Mouse (Mus musculus) CH12.LX (cell line): Measurements from ENCODE around the gene Il1b. TPM values are rescaled to one million over a fixed set of nuclear protein-coding genes. Genes with fewer than 3 reads are reported as not detected.
A peak's percentile ranks its signal among the peaks of the same experiment; 100 is the strongest.

Experiments
- DNase-seq: peaks from one replicate; pipeline ENCODE4 v3.0.0-alpha.2; 2013; ENCODE audit errors: extremely low read depth
- H3K27ac ChIP-seq: 2 replicates; pipeline ENCODE4 v1.5.1; 2012; ENCODE audit warnings: low read depth, mild to moderate bottlenecking, control low read depth, moderate library complexity; ENCODE audit not compliant: insufficient read depth
- H3K27me3 ChIP-seq: replicated peaks from 2 replicates; pipeline ENCODE3; 2012; ENCODE audit warnings: inconsistent platforms
- H3K36me3 ChIP-seq, 2 experiments: replicated peaks in 1 of 2; 2 replicates each; pipeline versions ENCODE3 to v1.6.1; 2012; ENCODE audit warnings: inconsistent platforms in 1 of 2, low read length in 1 of 2, mild to moderate bottlenecking in 1 of 2, mixed read lengths in 1 of 2, moderate library complexity in 1 of 2; ENCODE audit not compliant: control insufficient read depth in 1 of 2, insufficient read depth in 1 of 2
- H3K4me1 ChIP-seq, 2 experiments: 2 replicates each; pipeline ENCODE4 v1.6.1; 2012; ENCODE audit warnings: inconsistent platforms in 1 of 2, moderate library complexity in 1 of 2; ENCODE audit not compliant: insufficient read depth in 2 of 2, control insufficient read depth in 1 of 2
- H3K4me2 ChIP-seq: 2 replicates; pipeline ENCODE4 v1.6.1; 2012; ENCODE audit warnings: low read depth, mild to moderate bottlenecking, control low read depth; ENCODE audit not compliant: poor library complexity, insufficient read depth, severe bottlenecking
- H3K4me3 ChIP-seq, 3 experiments: fragments of 150-350 bp in 1 of 3; sonication (generic) in 1 of 3; replicated peaks in 1 of 3; 2 replicates each; pipeline versions ENCODE3 to v1.5.1; 2011 to 2012; ENCODE audit warnings: low read depth in 2 of 3, low read length in 2 of 3, mild to moderate bottlenecking in 2 of 3, moderate library complexity in 2 of 3, control low read depth in 1 of 3, improper control_type of control experiment in 1 of 3, inconsistent platforms in 1 of 3, mixed read lengths in 1 of 3; ENCODE audit not compliant: poor library complexity in 1 of 3
- H3K79me2 ChIP-seq: replicated peaks from 2 replicates; pipeline ENCODE4 v1.6.1; 2012; ENCODE audit warnings: mild to moderate bottlenecking, moderate library complexity; ENCODE audit not compliant: control insufficient read depth, poor library complexity, insufficient read depth, severe bottlenecking; ENCODE audit errors: extremely low read depth
- H3K9ac ChIP-seq: 2 replicates; pipeline ENCODE4 v1.6.1; 2012; ENCODE audit warnings: low read depth, mild to moderate bottlenecking, control low read depth, moderate library complexity; ENCODE audit not compliant: insufficient read depth
- H3K9me3 ChIP-seq: replicated peaks from 2 replicates; pipeline ENCODE3; 2012; ENCODE audit warnings: low read length, inconsistent platforms, mixed read lengths
- BHLHE40 ChIP-seq: IDR thresholded peaks from 2 replicates; pipeline ENCODE4 v1.6.1; 2011; ENCODE audit warnings: mild to moderate bottlenecking, low read depth, low read length, improper control_type of control experiment
- CHD1 ChIP-seq: IDR thresholded peaks from 2 replicates; pipeline ENCODE4 v1.6.1; 2012; ENCODE audit warnings: low read depth, low read length, improper control_type of control experiment, inconsistent platforms
- CHD2 ChIP-seq: IDR thresholded peaks from 2 replicates; pipeline ENCODE4 v1.6.1; 2011; ENCODE audit warnings: low read length, improper control_type of control experiment
- CTCF ChIP-seq, 2 experiments: IDR thresholded peaks in 1 of 2; conservative IDR thresholded peaks in 1 of 2; 2 replicates each; pipeline ENCODE4 v1.5.1; 2011 to 2012; ENCODE audit warnings: low read depth in 2 of 2, low read length in 2 of 2, improper control_type of control experiment in 1 of 2, inconsistent platforms in 1 of 2, mild to moderate bottlenecking in 1 of 2, moderate library complexity in 1 of 2
- E2F4 ChIP-seq: IDR thresholded peaks from 2 replicates; pipeline ENCODE4 v1.6.1; 2011; ENCODE audit warnings: low read depth, low read length, improper control_type of control experiment; ENCODE audit not compliant: insufficient replicate concordance
- ELF1 ChIP-seq: IDR thresholded peaks from 2 replicates; pipeline ENCODE4 v1.6.1; 2014; ENCODE audit warnings: low read depth, mild to moderate bottlenecking, inconsistent platforms, low read length, improper control_type of control experiment
- EP300 ChIP-seq: IDR thresholded peaks from 2 replicates; pipeline ENCODE4 v1.6.1; 2011; ENCODE audit warnings: low read length, improper control_type of control experiment
- ETS1 ChIP-seq: conservative IDR thresholded peaks from 2 replicates; pipeline ENCODE4 v1.6.1; 2012; ENCODE audit warnings: low read depth, mild to moderate bottlenecking, inconsistent platforms, low read length, improper control_type of control experiment, moderate library complexity
- GABPA ChIP-seq: IDR thresholded peaks from 2 replicates; pipeline ENCODE4 v1.6.1; 2012; ENCODE audit warnings: low read depth, low read length, improper control_type of control experiment, inconsistent platforms; ENCODE audit not compliant: insufficient replicate concordance
- IRF4 ChIP-seq: IDR thresholded peaks from 2 replicates; pipeline ENCODE4 v1.6.1; 2014; ENCODE audit warnings: low read depth, mild to moderate bottlenecking, inconsistent platforms, low read length, improper control_type of control experiment
- JUN ChIP-seq: IDR thresholded peaks from 2 replicates; pipeline ENCODE4 v1.6.1; 2011; ENCODE audit warnings: low read depth, mild to moderate bottlenecking, low read length, improper control_type of control experiment, moderate library complexity; ENCODE audit not compliant: insufficient read depth
- JUND ChIP-seq: conservative IDR thresholded peaks from 2 replicates; pipeline ENCODE4 v1.6.1; 2011; ENCODE audit warnings: low read depth, low read length, improper control_type of control experiment
- KAT2A ChIP-seq: IDR thresholded peaks from 2 replicates; pipeline ENCODE4 v1.6.1; 2012; ENCODE audit warnings: low read length, improper control_type of control experiment, inconsistent platforms; ENCODE audit not compliant: insufficient replicate concordance
- MAFK ChIP-seq: IDR thresholded peaks from 2 replicates; pipeline ENCODE4 v1.6.1; 2011; ENCODE audit warnings: low read length, improper control_type of control experiment; ENCODE audit not compliant: insufficient replicate concordance
- MAX ChIP-seq: IDR thresholded peaks from 2 replicates; pipeline ENCODE4 v1.6.1; 2011; ENCODE audit warnings: low read length, improper control_type of control experiment
- MAZ ChIP-seq: IDR thresholded peaks from 2 replicates; pipeline ENCODE4 v1.6.1; 2012; ENCODE audit warnings: low read depth, mild to moderate bottlenecking, inconsistent platforms, low read length, improper control_type of control experiment, moderate library complexity
- MEF2A ChIP-seq: IDR thresholded peaks from 2 replicates; pipeline ENCODE4 v1.6.1; 2014; ENCODE audit warnings: low read depth, mild to moderate bottlenecking, inconsistent platforms, low read length, improper control_type of control experiment, borderline replicate concordance
- MXI1 ChIP-seq: IDR thresholded peaks from 2 replicates; pipeline ENCODE4 v1.6.1; 2011; ENCODE audit warnings: mild to moderate bottlenecking, low read depth, low read length, improper control_type of control experiment
- MYC ChIP-seq: IDR thresholded peaks from 2 replicates; pipeline ENCODE4 v1.6.1; 2011; ENCODE audit warnings: low read depth, mild to moderate bottlenecking, improper control_type of control experiment, low read length
- NELFE ChIP-seq: IDR thresholded peaks from 2 replicates; pipeline ENCODE4 v1.6.1; 2011; ENCODE audit warnings: low read depth, low read length, improper control_type of control experiment
- NRF1 ChIP-seq: IDR thresholded peaks from 2 replicates; pipeline ENCODE4 v1.6.1; 2014; ENCODE audit warnings: low read depth, mild to moderate bottlenecking, inconsistent platforms, low read length, improper control_type of control experiment, moderate library complexity
- PAX5 ChIP-seq: IDR thresholded peaks from 2 replicates; pipeline ENCODE4 v1.6.1; 2012; ENCODE audit warnings: low read length, inconsistent platforms, mixed read lengths
- POLR2A ChIP-seq: IDR thresholded peaks from 2 replicates; pipeline ENCODE4 v1.6.1; 2011; ENCODE audit warnings: low read depth, mild to moderate bottlenecking, improper control_type of control experiment, low read length
- POLR2AphosphoS2 ChIP-seq: IDR thresholded peaks from 2 replicates; pipeline ENCODE4 v1.6.1; 2011; ENCODE audit warnings: low read depth, low read length, improper control_type of control experiment
- RAD21 ChIP-seq: IDR thresholded peaks from 2 replicates; pipeline ENCODE4 v1.6.1; 2011; ENCODE audit warnings: low read depth, mild to moderate bottlenecking, low read length, improper control_type of control experiment, moderate library complexity
- RCOR1 ChIP-seq: conservative IDR thresholded peaks from 2 replicates; pipeline ENCODE4 v1.6.1; 2012; ENCODE audit warnings: low read depth, mild to moderate bottlenecking, inconsistent platforms, low read length, improper control_type of control experiment
- SIN3A ChIP-seq: IDR thresholded peaks from 2 replicates; pipeline ENCODE4 v1.6.1; 2012; ENCODE audit warnings: low read length, improper control_type of control experiment, inconsistent platforms
- SMC3 ChIP-seq: IDR thresholded peaks from 2 replicates; pipeline ENCODE4 v1.6.1; 2011; ENCODE audit warnings: low read depth, low read length, improper control_type of control experiment
- TBP ChIP-seq: conservative IDR thresholded peaks from 2 replicates; pipeline ENCODE4 v1.6.1; 2011; ENCODE audit warnings: low read depth, low read length, improper control_type of control experiment
- TCF12 ChIP-seq: IDR thresholded peaks from 2 replicates; pipeline ENCODE4 v1.6.1; 2014; ENCODE audit warnings: low read depth, mild to moderate bottlenecking, inconsistent platforms, low read length, improper control_type of control experiment
- UBTF ChIP-seq: IDR thresholded peaks from 2 replicates; pipeline ENCODE4 v1.6.1; 2012; ENCODE audit warnings: low read depth, mild to moderate bottlenecking, inconsistent platforms, low read length, improper control_type of control experiment, moderate library complexity
- USF1 ChIP-seq: IDR thresholded peaks from 2 replicates; pipeline ENCODE4 v1.6.1; 2014; ENCODE audit warnings: low read depth, mild to moderate bottlenecking, inconsistent platforms, low read length, improper control_type of control experiment
- USF2 ChIP-seq: conservative IDR thresholded peaks from 2 replicates; pipeline ENCODE4 v1.6.1; 2011; ENCODE audit warnings: low read depth, low read length, improper control_type of control experiment
- ZC3H11A ChIP-seq: IDR thresholded peaks from 2 replicates; pipeline ENCODE4 v1.6.1; 2012; ENCODE audit warnings: low read depth, mild to moderate bottlenecking, inconsistent platforms, low read length, improper control_type of control experiment
- ZKSCAN1 ChIP-seq: IDR thresholded peaks from 2 replicates; pipeline ENCODE4 v1.6.1; 2012; ENCODE audit warnings: low read depth, inconsistent platforms, low read length, improper control_type of control experiment, borderline replicate concordance
- ZMIZ1 ChIP-seq: IDR thresholded peaks from 2 replicates; pipeline ENCODE4 v1.6.1; 2012; ENCODE audit warnings: low read depth, mild to moderate bottlenecking, inconsistent platforms, low read length, improper control_type of control experiment
- ZNF384 ChIP-seq: IDR thresholded peaks from 2 replicates; pipeline ENCODE4 v1.6.1; 2012; ENCODE audit warnings: low read depth, low read length, improper control_type of control experiment, inconsistent platforms
- dilution Hi-C: fragments of 300-500 bp; cut with MboI; formaldehyde crosslinking; loops from 2 replicates; pipeline ENCODE4 v1.14.3; 2020; ENCODE audit warnings: low sequenced_read_pairs; ENCODE audit not compliant: extremely low pct_unique_long_range_greater_than_20kb, extremely low pct_ligation_motif_present
- in situ Hi-C: fragments of 300-500 bp; cut with MboI; formaldehyde crosslinking; loops from 3 replicates; pipeline ENCODE4 v1.14.3; 2019; ENCODE audit warnings: low sequenced_read_pairs, low pct_ligation_motif_present, low pct_unique_long_range_greater_than_20kb, mixed read lengths
- polyA plus RNA-seq: library from polyadenylated mRNA; unstranded; fragments of >175 nt; gene quantifications from 2 replicates; pipeline ENCODE4 v1.2.1, GENCODE M21; 2012; ENCODE audit warnings: low read depth; ENCODE audit not compliant: insufficient read length
- total RNA-seq, 2 experiments: library from RNA; depleted of rRNA; stranded (reverse); fragments of 300-350 nt in 1 of 2; fragments of >200 nt in 1 of 2; gene quantifications; 2 replicates each; pipeline ENCODE4 v1.2.3; 2012 to 2014

Gene Il1b
- total and polyA plus RNA-seq, 3 experiments: 0.23 to 0.44 TPM; not detected in 1

GRCm38 (mm10) chr2:129413488-129413887 is 42.5 kb upstream of the Il1b start:
- Histone ChIP-seq H3K4me3 (no peak overlapping the region), H3K79me2 (no peaks in the 10 kb centered on the region), H3K9me3 (no peaks in the 10 kb centered on the region), H3K36me3 (no peaks in the 10 kb centered on the region), H3K27ac (no peak overlapping the region), H3K4me2 (no peak overlapping the region), H3K27me3 (no peaks in the 10 kb centered on the region), H3K4me1 (peaks cover 7 to 37% of the 10 kb centered on the region in 2 experiments; a peak in 3 of 4 replicates), H3K9ac (no peak overlapping the region)
- TF ChIP-seq PAX5 (no peak), MEF2A (0 out of 2 replicates have a peak, but pooled peaks have one; percentile 21), GABPA (no peak), JUND (peak; percentile 25; the same call in 1 of the 2 replicates), JUN (0 out of 2 replicates have a peak, but pooled peaks have one; percentile 25), ELF1 (no peak), ETS1 (peak; percentile 79), MAX (peak; percentile 52; the same call in 1 of the 2 replicates), ZC3H11A (no peak), CHD1 (no peak), MYC (0 out of 2 replicates have a peak, but pooled peaks have one; percentile 42), NELFE (no peak), UBTF (no peak), SIN3A (no peak), SMC3 (no peak), USF1 (no peak; the same call in 1 of the 2 replicates), KAT2A (no peak), TBP (no peak), ZKSCAN1 (no peak), RCOR1 (no peak), RAD21 (no peak), POLR2AphosphoS2 (no peak), ZMIZ1 (no peak), MAFK (peak; percentile 71; the same call in 1 of the 2 replicates), NRF1 (no peak), EP300 (peak; percentile 62), E2F4 (no peak), CHD2 (no peak), BHLHE40 (peak; percentile 75), USF2 (no peak), CTCF (conservative IDR thresholded peaks at IDR 0.05 in 1 of 2, IDR thresholded peaks at IDR 0.05 in 1 of 2; ENCODE audit: low read depth in 2 of 2, low read length in 2 of 2) (no peak), ZNF384 (no peak), MAZ (no peak), POLR2A (no peak), TCF12 (peak; percentile 87), IRF4 (no peak), MXI1 (no peak)
- dilution Hi-C loops (no loop called here), in situ Hi-C loops (loop anchor here (10.0 kb wide), 1 partner anchor 129 kb away; no protein-coding TSS in a partner anchor)
- peak; percentile 62 for DNase-seq
